Comparison of ENCODE assay signal across 8 mouse cellular contexts in genomic region chr15:42056772-42057171, GRCm38 (mm10).
A peak's percentile ranks its signal among the peaks of the same experiment; 100 is the strongest.
DNase-seq lines count a peak whose midpoint lies in the region; ATAC-seq and TF ChIP-seq lines count a peak whose summit lies in the region.

No protein-coding gene starts in this region.

- no peak for ATAC-seq in liver, postnatal 0 days

- WGBS in liver, postnatal 0 days (ENCODE audit: insufficient replicate concordance): 71% methylated on average over 3 of the region's 3 CpGs

- intact Hi-C loops in left cerebral cortex, postnatal 25 days (cut with DNase I): no loop called here

- H3K4me1 ChIP-seq in liver, postnatal 0 days (ENCODE audit: insufficient read depth): no peaks in the 10 kb centered on the region

- H3K9ac ChIP-seq in liver, postnatal 0 days (replicated peaks): no peak overlapping the region

- H3K27me3 ChIP-seq in liver, postnatal 0 days (ENCODE audit: insufficient read depth, low read length): no peaks in the 10 kb centered on the region

- no peak for TF ChIP-seq CTCF in liver, postnatal 0 days (IDR thresholded peaks at IDR 0.05; ENCODE audit: low read depth)

- DNase-seq in left cerebral cortex, postnatal 25 days (ENCODE audit: low spot score in 2 of 2): peak; percentile 5 to 6
- DNase-seq in left cerebral cortex, adult 8-10 months (ENCODE audit: low spot score in 2 of 2): no peak
- DNase-seq in gastrocnemius, adult 18-20 months (ENCODE audit: low spot score): peak; percentile 70
- peak; percentile 2 to 15 for DNase-seq in layer of hippocampus, adult 18-20 months (ENCODE audit: low spot score in 2 of 2)
- peak; percentile 36 to 53 for DNase-seq in lung, postnatal 4 days
- DNase-seq in liver, postnatal 0 days: no peak
- DNase-seq in kidney, adult 11 months: no peak
- no peak for DNase-seq in Muller cell, postnatal 12 days (ENCODE audit: inconsistent ontology term)

- TF ChIP-seq EP300 in liver, postnatal 0 days (IDR thresholded peaks at IDR 0.05; ENCODE audit: low read depth): no peak

- H3K27ac ChIP-seq in liver, postnatal 0 days (ENCODE audit: low read depth): no peak overlapping the region

- H3K36me3 ChIP-seq in liver, postnatal 0 days (replicated peaks; ENCODE audit: insufficient read depth, low read length): no peaks in the 10 kb centered on the region

- H3K4me2 ChIP-seq in liver, postnatal 0 days (ENCODE audit: low read depth, low read length): no peak overlapping the region

- H3K4me3 ChIP-seq in liver, postnatal 0 days (ENCODE audit: low read depth, low read length): no peak overlapping the region

- H3K9me3 ChIP-seq in liver, postnatal 0 days (ENCODE audit: low read length): no peaks in the 10 kb centered on the region

Comparison
In these comparisons a context has a peak if more than half of its experiments do, and no peak if none do; other contexts are left out.
1. DNase-seq: peak in left cerebral cortex, postnatal 25 days (2 of 2), gastrocnemius, adult 18-20 months (single experiment), layer of hippocampus, adult 18-20 months (2 of 2) and lung, postnatal 4 days (2 of 2); none in left cerebral cortex, adult 8-10 months (0 of 2), liver, postnatal 0 days (single experiment), kidney, adult 11 months (single experiment) and Muller cell, postnatal 12 days (single experiment).